Mouse (Mus musculus) heart, embryonic 13.5 days (tissue): ENCODE measurements around the gene A930009A15Rik. TPM values are rescaled to one million over a fixed set of nuclear protein-coding genes. Genes with fewer than 3 reads are reported as not detected.

Experiments
- ATAC-seq: fragments of 200-750 bp; cut with Nextera tagmentation; 2 replicates; pipeline ENCODE4 v1.8.0; 2017; ENCODE audit warnings: moderate TSS enrichment; ENCODE audit not compliant: insufficient number of reproducible peaks, low FRiP score, low TSS enrichment; ENCODE audit errors: extremely low read depth
- H3K27ac ChIP-seq: fragments of 300-500 bp; sonication (generic); replicated peaks from 2 replicates; pipeline ENCODE4 v1.5.1; 2015; ENCODE audit warnings: moderate library complexity, mild to moderate bottlenecking, inconsistent platforms
- H3K27me3 ChIP-seq: fragments of 300-500 bp; sonication (generic); replicated peaks from 2 replicates; pipeline ENCODE4 v1.6.1; 2015; ENCODE audit warnings: mild to moderate bottlenecking, inconsistent platforms
- H3K36me3 ChIP-seq: fragments of 300-500 bp; sonication (generic); 2 replicates; pipeline ENCODE4 v1.6.1; 2015; ENCODE audit warnings: mild to moderate bottlenecking, inconsistent platforms
- H3K4me1 ChIP-seq: fragments of 300-500 bp; sonication (generic); 2 replicates; pipeline ENCODE4 v1.6.1; 2015; ENCODE audit warnings: inconsistent platforms
- H3K4me2 ChIP-seq: fragments of 300-500 bp; sonication (generic); 2 replicates; pipeline ENCODE4 v1.6.1; 2015; ENCODE audit warnings: inconsistent platforms, mild to moderate bottlenecking, moderate library complexity
- H3K4me3 ChIP-seq: fragments of 300-500 bp; sonication (generic); 2 replicates; pipeline ENCODE4 v1.5.1; 2015; ENCODE audit warnings: moderate library complexity, mild to moderate bottlenecking, inconsistent platforms
- H3K9ac ChIP-seq: fragments of 300-500 bp; sonication (generic); 2 replicates; pipeline ENCODE4 v1.6.1; 2015; ENCODE audit warnings: inconsistent platforms, mild to moderate bottlenecking, moderate library complexity
- H3K9me3 ChIP-seq: fragments of 300-500 bp; sonication (generic); 2 replicates; pipeline ENCODE4 v1.6.1; 2016; ENCODE audit warnings: inconsistent platforms
- WGBS: fragments of 180-500 bp; shearing (Covaris S2); methylation state at CpG from one replicate; pipeline ENCODE4 v1.1.7; 2015; ENCODE audit warnings: mixed read lengths; 5-methylcytosine and 5-hydroxymethylcytosine counted together
- polyA plus RNA-seq: library from polyadenylated mRNA; unstranded; fragments of >200 nt; fragmentation: Nextera tagmentation; extraction: Ambion mirVana; gene quantifications from 2 replicates; pipeline ENCODE4 v1.2.1, GENCODE M21; 2015

Gene A930009A15Rik
- not detected in 2 replicates for polyA plus RNA-seq

DNA sequence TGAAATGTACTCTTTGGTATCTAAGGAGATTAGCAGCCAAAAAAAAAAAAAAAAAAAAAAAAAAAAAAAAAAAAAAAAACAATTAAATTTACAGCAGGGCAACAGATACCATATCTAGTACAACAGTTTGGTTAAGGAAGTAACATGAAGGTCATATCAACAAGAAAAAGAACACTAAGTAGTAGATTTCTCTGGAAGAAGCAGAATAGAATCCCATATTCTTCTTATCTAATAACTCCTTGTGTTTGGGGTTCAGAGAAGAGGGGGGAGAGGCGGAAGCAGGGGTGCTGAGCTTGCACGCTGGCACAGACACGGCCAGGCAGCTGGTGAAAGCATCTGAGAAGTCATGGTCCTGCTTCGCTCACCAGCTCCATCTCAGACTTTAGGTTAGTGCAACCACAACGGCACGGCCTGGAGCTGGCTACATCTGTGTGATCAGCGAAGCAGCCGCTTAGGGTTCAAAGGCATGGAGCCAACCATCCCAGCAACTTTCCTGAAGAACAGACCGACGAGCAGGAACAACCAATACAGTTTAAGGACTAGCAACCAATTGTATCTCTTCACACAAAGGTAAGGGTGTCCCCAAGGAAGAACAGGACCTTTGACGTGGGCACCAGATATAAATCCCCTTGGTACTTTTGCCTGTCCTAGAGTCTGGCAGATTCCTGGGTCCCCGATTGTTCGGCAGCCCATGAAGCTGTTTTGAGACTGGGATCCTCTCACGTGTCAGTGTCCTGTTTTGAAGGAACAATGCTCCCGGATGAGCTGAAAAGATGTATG, at the start of gene A930009A15Rik:
A930009A15Rik (plus strand) TSS at position 275 of the 780 bp plus-strand sequence.
- WGBS: 79% methylated on average over 15 of the region's 15 CpGs
- Histone ChIP-seq H3K27ac (no peak within 1 kb of the TSS), H3K9me3 (0 out of 2 replicates have a peak, but pooled peaks cover 9% of the 10 kb centered on the region), H3K27me3 (no peaks in the 10 kb centered on the region), H3K4me2 (no peak within 1 kb of the TSS), H3K9ac (no peak within 1 kb of the TSS), H3K4me1 (no peaks in the 10 kb centered on the region), H3K4me3 (no peak within 1 kb of the TSS), H3K36me3 (no peaks in the 10 kb centered on the region)
- ATAC-seq: no peak

DNA sequence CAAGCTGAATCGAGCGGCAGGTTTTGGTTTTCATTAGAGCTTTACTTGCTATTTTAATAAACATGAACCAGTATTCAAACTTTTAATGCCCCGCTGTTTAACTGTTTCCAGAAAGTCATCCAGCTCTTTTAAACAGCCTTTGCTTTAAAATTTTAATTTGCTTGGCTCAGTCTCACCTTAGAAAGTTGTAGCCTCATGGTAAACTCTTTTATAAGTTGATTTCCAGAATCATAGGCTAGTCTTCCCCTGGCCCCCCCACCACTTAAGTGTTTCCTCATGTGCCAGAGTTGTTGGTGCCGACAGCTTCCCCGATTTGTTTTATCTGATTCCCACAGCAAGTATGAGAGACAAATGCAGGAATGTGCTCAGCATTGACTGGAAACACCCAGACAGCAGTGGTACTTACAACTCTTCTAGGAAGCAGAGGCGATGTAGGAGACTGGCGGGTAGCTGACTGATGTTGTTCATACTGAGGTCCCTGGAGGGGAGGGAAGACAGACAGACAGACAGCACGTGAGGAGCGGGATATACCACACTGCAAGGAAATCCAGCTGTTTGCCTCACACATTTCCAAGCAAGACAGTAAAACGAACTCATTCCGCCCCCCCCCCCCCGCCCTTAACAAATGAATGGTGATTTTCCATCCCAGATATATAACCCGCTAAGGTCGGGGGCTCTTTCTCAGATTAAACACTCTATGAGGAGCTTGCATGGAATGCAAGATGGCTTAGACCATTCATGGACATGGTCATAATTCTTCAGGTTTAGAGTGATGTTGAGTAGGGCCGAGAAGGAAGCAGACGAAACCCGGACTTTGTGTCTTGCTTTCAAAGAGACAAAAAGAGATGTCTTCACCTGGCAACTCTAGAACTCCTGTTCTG, 49.3 kb upstream of the A930009A15Rik start:
- no peak for ATAC-seq
- Histone ChIP-seq H3K27ac (no peak overlapping the region), H3K4me2 (no peak overlapping the region), H3K9me3 (no peaks in the 10 kb centered on the region), H3K9ac (no peak overlapping the region), H3K4me3 (no peak overlapping the region), H3K27me3 (no peaks in the 10 kb centered on the region), H3K4me1 (0 out of 2 replicates have a peak, but pooled peaks cover 6% of the 10 kb centered on the region), H3K36me3 (no peaks in the 10 kb centered on the region)
- WGBS: 55% methylated on average over 17 of the region's 17 CpGs

DNA sequence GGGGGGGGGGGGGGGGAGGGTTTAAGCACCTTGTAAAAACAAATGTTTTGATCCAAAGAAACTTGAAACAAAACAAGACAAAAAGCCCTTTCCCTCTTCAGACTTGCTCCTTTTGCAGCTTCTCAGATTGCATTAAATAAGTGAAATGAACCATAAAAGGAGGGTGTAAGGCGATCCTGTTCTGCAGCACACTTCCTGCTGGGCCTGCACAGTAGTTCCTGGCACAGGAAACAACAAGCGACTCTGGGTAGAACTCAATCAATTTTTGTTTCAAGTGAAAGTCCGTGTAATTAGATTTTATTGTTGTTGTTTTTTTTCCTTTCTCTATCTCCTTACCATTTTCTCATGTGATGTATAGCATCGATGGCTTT, 48.7 kb upstream of the A930009A15Rik start:
- Histone ChIP-seq H3K4me2 (no peak overlapping the region), H3K27ac (no peak overlapping the region), H3K27me3 (no peaks in the 10 kb centered on the region), H3K9me3 (no peaks in the 10 kb centered on the region), H3K36me3 (no peaks in the 10 kb centered on the region), H3K4me3 (no peak overlapping the region), H3K4me1 (0 out of 2 replicates have a peak, but pooled peaks cover 6% of the 10 kb centered on the region), H3K9ac (no peak overlapping the region)
- no peak for ATAC-seq
- whole genome bisulfite sequencing: 51% methylated on average over 4 of the region's 4 CpGs

DNA sequence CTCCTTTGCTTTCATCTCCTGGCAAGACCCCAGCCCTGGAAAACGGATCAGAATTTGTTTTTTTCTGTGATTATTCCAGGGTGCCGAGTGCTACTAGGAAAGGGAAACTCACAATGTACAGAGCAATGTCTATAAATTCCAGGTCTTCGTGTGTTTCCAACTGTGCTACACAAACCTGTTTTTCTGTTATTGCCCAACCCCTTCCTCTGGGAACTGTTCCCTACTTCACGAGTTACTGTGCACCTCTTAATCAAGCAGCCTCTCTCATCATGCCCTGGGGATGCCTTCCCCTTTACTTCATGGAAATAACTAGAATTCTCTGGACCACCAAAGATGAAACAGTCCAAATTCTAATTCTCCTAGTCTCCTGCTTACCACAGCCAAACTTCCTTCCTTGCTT, 40.9 kb upstream of the A930009A15Rik start:
- WGBS: 51% methylated on average over 4 of the region's 4 CpGs
- ATAC-seq: no peak
- no peak overlapping the region for H3K9ac ChIP-seq
- no peak overlapping the region for H3K4me3 ChIP-seq
- H3K27ac ChIP-seq: no peak overlapping the region
- no peak overlapping the region for H3K4me2 ChIP-seq
- no peaks in the 10 kb centered on the region for H3K9me3 ChIP-seq
- no peaks in the 10 kb centered on the region for H3K36me3 ChIP-seq
- no peaks in the 10 kb centered on the region for H3K27me3 ChIP-seq
- peaks cover 19% of the 10 kb centered on the region for H3K4me1 ChIP-seq

DNA sequence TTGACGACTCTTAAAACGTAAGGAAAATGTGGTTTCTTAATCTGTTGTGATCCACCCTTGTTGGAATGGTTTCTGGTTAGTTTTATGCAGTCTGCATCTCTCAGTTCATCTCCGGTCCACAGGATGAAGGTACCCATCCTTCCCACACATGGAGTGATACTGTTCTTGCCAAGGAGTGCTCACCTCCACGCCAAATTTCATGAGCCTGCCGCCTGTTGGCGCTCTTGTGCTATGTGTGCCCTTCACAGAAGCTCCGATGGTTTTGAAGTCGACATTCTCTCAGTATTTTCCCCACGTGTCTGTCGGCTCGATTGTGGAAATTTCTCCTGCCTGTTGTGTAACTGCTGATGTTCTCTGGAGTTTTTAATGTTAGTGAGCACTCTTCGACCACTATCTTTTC, 40.0 kb upstream of the A930009A15Rik start:
- no peak for ATAC-seq
- H3K4me1 ChIP-seq: peaks cover 19% of the 10 kb centered on the region
- no peak overlapping the region for H3K27ac ChIP-seq
- no peaks in the 10 kb centered on the region for H3K36me3 ChIP-seq
- no peak overlapping the region for H3K9ac ChIP-seq
- H3K9me3 ChIP-seq: peaks cover 4% of the 10 kb centered on the region; the same call in 1 of the 2 replicates
- H3K4me3 ChIP-seq: no peak overlapping the region
- H3K27me3 ChIP-seq: no peaks in the 10 kb centered on the region
- WGBS: 78% methylated on average over 12 of the region's 12 CpGs
- H3K4me2 ChIP-seq: no peak overlapping the region

DNA sequence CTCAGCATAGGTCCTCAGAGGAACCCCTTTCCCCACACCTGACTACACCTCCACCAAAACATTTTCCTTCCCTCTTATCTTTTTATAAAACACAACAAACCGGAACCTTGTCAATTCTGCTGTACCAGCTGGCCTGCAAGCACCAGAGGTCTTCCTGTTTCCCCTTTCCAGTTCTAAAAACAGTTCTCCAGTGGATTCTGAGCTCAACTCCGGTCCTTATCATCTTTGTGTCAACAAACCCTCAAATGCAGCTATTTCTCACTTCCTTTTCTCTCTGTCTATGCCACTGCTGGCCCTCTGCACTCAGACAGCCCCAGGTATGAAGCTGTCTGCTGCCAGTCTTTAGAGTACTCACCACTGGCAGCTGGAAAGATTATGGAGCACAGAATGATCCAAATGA, 39.0 kb upstream of the A930009A15Rik start:
- Histone ChIP-seq H3K4me2 (peak overlapping the region; percentile 28), H3K9me3 (peaks cover 4% of the 10 kb centered on the region; the same call in 1 of the 2 replicates), H3K4me1 (peaks cover 19% of the 10 kb centered on the region), H3K4me3 (no peak overlapping the region), H3K9ac (no peak overlapping the region), H3K27me3 (no peaks in the 10 kb centered on the region), H3K36me3 (no peaks in the 10 kb centered on the region), H3K27ac (no peak overlapping the region)
- no peak for ATAC-seq
- 9% methylated on average over 2 of the region's 2 CpGs for WGBS

DNA sequence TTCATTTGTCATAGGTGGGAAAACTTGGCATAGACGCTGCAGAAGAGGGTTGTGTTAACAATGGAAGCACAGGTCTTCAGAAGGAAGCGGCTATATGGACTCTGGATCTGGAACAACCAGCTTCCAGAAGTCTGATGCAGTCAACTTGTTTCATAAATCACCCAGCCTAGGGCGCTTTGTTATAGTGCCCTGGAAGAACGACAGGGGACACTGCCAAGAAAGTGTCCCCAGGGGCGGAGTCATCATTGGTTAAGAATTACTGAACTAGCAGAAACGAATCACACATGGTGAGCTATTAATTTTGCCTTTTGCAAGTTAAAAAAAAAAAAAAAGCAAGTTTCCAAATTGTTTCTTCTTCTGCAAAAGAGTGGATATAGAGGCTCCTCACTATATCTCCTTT, 26.9 kb upstream of the A930009A15Rik start:
- Histone ChIP-seq H3K4me1 (no peaks in the 10 kb centered on the region), H3K27me3 (no peaks in the 10 kb centered on the region), H3K4me3 (no peak overlapping the region), H3K9me3 (no peaks in the 10 kb centered on the region), H3K9ac (no peak overlapping the region), H3K27ac (no peak overlapping the region), H3K36me3 (no peaks in the 10 kb centered on the region), H3K4me2 (no peak overlapping the region)
- no peak for ATAC-seq
- 69% methylated on average over 6 of the region's 6 CpGs for WGBS

DNA sequence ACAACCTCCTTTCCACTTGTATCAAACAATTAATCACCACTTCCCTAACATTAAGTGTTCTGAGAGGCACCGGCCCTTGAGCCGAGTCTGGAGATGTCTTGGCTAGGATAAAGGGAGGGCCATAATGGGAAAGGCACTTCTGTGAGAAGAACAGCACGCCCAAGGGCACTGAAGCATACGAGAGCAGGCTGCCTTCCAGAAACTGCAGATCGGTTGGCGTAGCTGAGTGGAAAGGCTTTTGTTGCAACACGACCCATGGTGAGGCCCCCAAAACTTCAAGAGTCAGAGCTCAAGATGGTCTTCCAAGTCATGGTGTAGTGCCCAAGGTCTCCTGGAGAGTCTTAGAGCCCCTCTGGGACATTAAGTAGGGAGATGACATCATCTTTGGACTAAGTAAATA, 19.5 kb upstream of the A930009A15Rik start:
- H3K4me1 ChIP-seq: no peaks in the 10 kb centered on the region
- H3K4me3 ChIP-seq: no peak overlapping the region
- no peak overlapping the region for H3K27ac ChIP-seq
- no peak overlapping the region for H3K9ac ChIP-seq
- no peak overlapping the region for H3K4me2 ChIP-seq
- ATAC-seq: no peak
- H3K27me3 ChIP-seq: no peaks in the 10 kb centered on the region
- H3K36me3 ChIP-seq: no peaks in the 10 kb centered on the region
- 74% methylated on average over 7 of the region's 7 CpGs for WGBS
- H3K9me3 ChIP-seq: no peaks in the 10 kb centered on the region

DNA sequence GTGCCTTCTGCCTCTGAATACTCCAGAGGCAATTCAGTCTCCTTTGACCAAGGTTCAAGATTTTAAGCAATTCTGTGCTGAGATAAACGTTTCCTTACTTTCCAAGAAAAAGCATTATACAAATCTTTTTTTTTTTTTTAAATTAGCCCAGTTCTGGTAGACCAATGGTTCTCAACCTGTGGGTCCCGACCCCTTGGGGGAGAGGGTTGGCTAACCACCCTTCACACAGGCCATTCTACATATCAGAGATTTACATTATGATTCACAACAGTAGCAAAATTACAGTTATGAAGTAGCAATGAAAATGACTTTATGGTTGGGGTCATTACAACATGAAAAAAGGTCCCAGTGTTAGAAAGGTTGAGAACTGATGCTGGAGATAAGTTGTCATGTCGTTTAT, 18.7 kb upstream of the A930009A15Rik start:
- 54% methylated on average over 3 of the region's 3 CpGs for WGBS
- no peak for ATAC-seq
- Histone ChIP-seq H3K9ac (no peak overlapping the region), H3K36me3 (no peaks in the 10 kb centered on the region), H3K27ac (no peak overlapping the region), H3K27me3 (no peaks in the 10 kb centered on the region), H3K9me3 (no peaks in the 10 kb centered on the region), H3K4me2 (no peak overlapping the region), H3K4me1 (no peaks in the 10 kb centered on the region), H3K4me3 (no peak overlapping the region)

DNA sequence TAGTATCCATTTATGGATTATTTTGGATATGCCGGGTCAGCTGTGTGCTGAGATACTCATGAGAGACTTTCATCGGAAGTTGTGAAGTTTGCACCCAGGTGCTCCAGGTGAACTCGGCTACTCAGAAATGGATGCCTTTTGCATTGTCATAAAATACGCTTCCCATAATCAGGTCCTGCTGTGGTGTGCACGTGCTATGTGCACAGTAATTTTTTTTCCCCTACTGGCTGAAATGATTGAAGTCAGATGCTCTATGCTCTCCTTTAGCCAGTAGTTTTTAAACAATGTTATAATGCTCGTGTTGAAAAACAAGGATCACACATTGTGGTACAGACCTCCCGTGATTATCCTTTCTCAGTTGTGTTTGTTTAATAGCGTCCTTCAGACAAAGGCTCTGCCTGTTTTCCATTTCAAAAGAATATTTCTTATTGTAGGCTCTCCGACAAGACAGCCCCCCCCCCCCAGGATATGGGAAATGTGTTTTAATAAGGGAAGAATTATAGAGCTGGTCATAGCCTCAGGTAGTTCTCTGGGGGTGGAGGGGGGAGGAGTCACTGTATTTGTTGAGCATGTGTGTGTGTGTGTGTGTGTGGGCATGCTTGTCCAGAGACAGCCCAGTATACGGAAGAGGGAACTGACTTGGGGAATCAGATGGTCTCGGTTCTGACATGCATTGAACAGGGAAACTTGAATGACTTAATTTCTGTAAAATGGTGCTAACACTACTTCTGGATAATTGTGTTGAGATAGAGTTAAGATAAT, 16.3 kb upstream of the A930009A15Rik start:
- WGBS: 75% methylated on average over 11 of the region's 11 CpGs
- ATAC-seq: no peak
- H3K4me1 ChIP-seq: no peaks in the 10 kb centered on the region

DNA sequence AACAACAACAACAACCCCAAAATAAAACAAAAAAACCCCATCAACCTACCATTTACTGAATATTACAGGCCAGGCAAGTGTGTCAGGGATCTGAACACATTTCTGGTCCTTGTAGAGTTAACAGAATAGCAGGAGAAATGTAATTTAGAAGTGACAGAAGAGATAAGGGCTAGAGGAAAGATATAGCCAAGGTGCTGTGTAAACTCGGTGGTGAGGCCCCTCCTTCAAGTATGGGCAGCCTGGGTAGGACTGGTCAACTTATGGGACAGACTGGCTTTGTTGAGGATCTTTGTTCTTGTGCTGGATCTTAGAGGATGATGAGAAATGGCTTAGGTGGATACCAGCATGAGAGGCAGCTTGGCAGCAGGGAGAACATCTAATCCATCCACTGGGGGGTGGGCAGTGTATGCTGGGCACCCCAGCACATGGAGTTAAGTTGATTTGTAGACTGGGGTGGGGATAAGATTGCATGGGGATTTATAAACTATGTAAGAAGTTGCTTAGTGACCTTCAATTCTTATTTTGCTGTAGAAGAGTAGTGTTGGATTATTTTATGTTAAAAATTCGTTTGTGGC, 14.5 kb upstream of the A930009A15Rik start:
- ATAC-seq: no peak
- Histone ChIP-seq H3K4me2 (no peak overlapping the region), H3K9ac (no peak overlapping the region), H3K27me3 (no peaks in the 10 kb centered on the region), H3K9me3 (no peaks in the 10 kb centered on the region), H3K4me1 (no peaks in the 10 kb centered on the region), H3K36me3 (no peaks in the 10 kb centered on the region), H3K27ac (no peak overlapping the region), H3K4me3 (no peak overlapping the region)
- 22% methylated on average over 2 of the region's 2 CpGs for WGBS

More for the DNA sequence above, 16.3 kb upstream of the A930009A15Rik start:
- Histone ChIP-seq H3K4me2 (no peak overlapping the region), H3K9ac (no peak overlapping the region), H3K36me3 (no peaks in the 10 kb centered on the region), H3K27me3 (no peaks in the 10 kb centered on the region), H3K4me3 (no peak overlapping the region), H3K27ac (no peak overlapping the region), H3K9me3 (no peaks in the 10 kb centered on the region)
